Mouse (Mus musculus) ES-E14 (cell line): ENCODE results near the gene Gorab.

ENCODE experiments used
- CHD2 ChIP-seq: IDR thresholded peaks from 2 replicates; pipeline ENCODE4 v1.6.1; 2014; ENCODE audit warnings: mild to moderate bottlenecking, low read depth, low read length, inconsistent platforms
- HCFC1 ChIP-seq: IDR thresholded peaks from 2 replicates; pipeline ENCODE4 v1.6.1; 2012; ENCODE audit warnings: low read length, inconsistent platforms, borderline replicate concordance; ENCODE audit not compliant: insufficient read depth
- ZC3H11A ChIP-seq: IDR thresholded peaks from 2 replicates; pipeline ENCODE4 v1.6.1; 2012; ENCODE audit warnings: low read depth, mild to moderate bottlenecking, inconsistent platforms, low read length, borderline replicate concordance

- TF ChIP-seq HCFC1, result no peak
- TF ChIP-seq ZC3H11A, result no peak
- no peak for TF ChIP-seq CHD2
These were observed 45.7 kb downstream of the Gorab start for GRCm38 (mm10) chr1:163357733-163358132.
